Mouse (Mus musculus): ENCODE measurements around the gene Rnf17.

- TF ChIP-seq CTCF (IDR thresholded peaks at IDR 0.05; ENCODE audit: low read depth) (no peak), EP300 (optimal IDR thresholded peaks at IDR 0.05) (no peak)
These were observed 128.4 kb downstream of the Rnf17 start for GRCm38 (mm10) chr14:56530788-56531187.
